Mouse (Mus musculus) G1E (cell line): Measurements from ENCODE around the gene Sdk1. TPM values are rescaled to one million over a fixed set of nuclear protein-coding genes. Genes with fewer than 3 reads are reported as not detected.

ENCODE experiments used
- ATAC-seq: 2 replicates; pipeline ENCODE4 v1.8.0; 2016; ENCODE audit warnings: mild to moderate bottlenecking; ENCODE audit not compliant: insufficient number of reproducible peaks, poor library complexity, low FRiP score, severe bottlenecking; ENCODE audit errors: extremely low read depth
- DNase-seq: peaks from one replicate; pipeline ENCODE4 v3.0.0; 2012; ENCODE audit warnings: low spot score
- H3K27me3 ChIP-seq: 2 replicates; pipeline ENCODE4 v1.6.1; 2012; ENCODE audit warnings: mild to moderate bottlenecking, low read length, inconsistent platforms; ENCODE audit not compliant: insufficient read depth
- H3K36me3 ChIP-seq: replicated peaks from 2 replicates; pipeline ENCODE3; 2012; ENCODE audit warnings: mild to moderate bottlenecking, inconsistent platforms
- H3K4me1 ChIP-seq: 2 replicates; pipeline ENCODE4 v1.6.1; 2012; ENCODE audit warnings: low read depth, low read length, inconsistent platforms, mixed read lengths; ENCODE audit not compliant: insufficient read depth
- H3K4me3 ChIP-seq: 2 replicates; pipeline ENCODE4 v1.5.1; 2012; ENCODE audit warnings: low read depth, mild to moderate bottlenecking, inconsistent platforms, low read length, moderate library complexity, mixed read lengths
- H3K9me3 ChIP-seq: replicated peaks from 2 replicates; pipeline ENCODE4 v1.6.1; 2012; ENCODE audit warnings: inconsistent platforms
- CTCF ChIP-seq: IDR thresholded peaks from 2 replicates; pipeline ENCODE4 v1.5.1; 2012; ENCODE audit warnings: low read depth, low read length, inconsistent platforms, mixed read lengths
- GATA1 ChIP-seq: IDR thresholded peaks from 2 replicates; pipeline ENCODE4 v1.6.1; 2012; ENCODE audit warnings: borderline replicate concordance, low read length, inconsistent platforms, mixed read lengths
- GATA2 ChIP-seq: IDR thresholded peaks from 2 replicates; pipeline ENCODE4 v1.6.1; 2012; ENCODE audit warnings: low read depth, low read length, inconsistent platforms, borderline replicate concordance
- POLR2AphosphoS5 ChIP-seq: IDR thresholded peaks from 2 replicates; pipeline ENCODE4 v1.6.1; 2012; ENCODE audit warnings: low read depth, low read length, inconsistent platforms; ENCODE audit not compliant: insufficient replicate concordance
- TAL1 ChIP-seq: conservative IDR thresholded peaks from 2 replicates; pipeline ENCODE4 v1.6.1; 2012; ENCODE audit warnings: low read depth, low read length, inconsistent platforms, mixed read lengths
- polyA plus RNA-seq: library from polyadenylated mRNA; stranded (reverse); fragments of >175 nt; gene quantifications from 2 replicates; pipeline ENCODE4 v1.2.3, GENCODE M21; 2012
- total RNA-seq, 2 experiments: library from RNA; stranded (forward) in 1 of 2; stranded (reverse) in 1 of 2; fragments of 200-1000 nt in 1 of 2; fragments of >200 nt in 1 of 2; fragmentation: Nextera tagmentation in 1 of 2; gene quantifications; 2 replicates each; pipeline ENCODE4 v1.2.3; 2014 to 2017

Sdk1 gene
- total and polyA plus RNA-seq, 3 experiments, result 0.27 TPM; not detected in 2

- no peak for ATAC-seq
- peaks cover 50% of the 10 kb centered on the region for H3K9me3 ChIP-seq
- H3K36me3 ChIP-seq, result no peaks in the 10 kb centered on the region
- no peaks in the 10 kb centered on the region for H3K27me3 ChIP-seq
- no peak overlapping the region for H3K4me3 ChIP-seq
- TF ChIP-seq TAL1, result no peak
- TF ChIP-seq GATA2, result no peak
- TF ChIP-seq GATA1, result no peak
- no peak for TF ChIP-seq CTCF
- no peak for TF ChIP-seq POLR2AphosphoS5
- DNase-seq, result no peak
- H3K4me1 ChIP-seq, result no peaks in the 10 kb centered on the region
Measured at GRCm38 (mm10) chr5:141649831-141650375, 408.6 kb downstream of the Sdk1 start.

DNA sequence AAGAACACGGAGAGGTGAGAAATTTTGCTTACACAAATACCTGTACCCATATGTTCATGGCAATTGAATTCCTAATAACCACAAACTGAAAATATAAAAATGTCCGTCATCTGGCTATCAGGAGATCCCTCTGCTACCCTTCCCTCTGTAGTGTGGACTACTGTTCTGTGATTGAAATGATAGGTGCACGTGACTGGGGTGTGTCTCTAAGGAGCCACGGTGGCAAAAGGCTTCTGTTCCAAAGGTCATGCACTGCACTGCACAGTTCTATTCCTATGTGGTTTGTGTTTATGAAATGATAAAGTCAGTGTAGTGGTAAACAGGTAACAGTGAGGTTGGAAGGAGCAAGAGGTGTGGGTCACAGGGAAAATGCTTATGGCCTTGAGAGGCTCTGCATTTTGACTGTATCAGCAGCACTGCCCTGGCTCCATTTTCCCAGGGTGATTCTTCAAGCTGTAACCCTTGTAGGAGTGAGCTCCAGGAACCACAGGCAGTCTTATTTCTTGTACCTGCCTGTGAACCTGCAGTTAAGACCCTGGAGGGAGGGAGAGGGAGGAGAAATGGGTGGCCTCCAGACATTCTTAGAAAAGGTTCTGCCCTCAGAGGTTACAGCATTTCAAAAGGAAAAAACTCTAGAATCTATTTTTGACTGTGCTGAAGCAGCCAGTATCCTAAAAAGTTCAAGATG is 410.5 kb downstream of the Sdk1 start:
- no peak for TF ChIP-seq CTCF
- TF ChIP-seq POLR2AphosphoS5, result no peak
- no peak for TF ChIP-seq TAL1
- TF ChIP-seq GATA2, result no peak
- TF ChIP-seq GATA1, result no peak
- ATAC-seq, result no peak
- DNase-seq, result no peak
- H3K4me1 ChIP-seq, result no peaks in the 10 kb centered on the region
- H3K36me3 ChIP-seq, result no peaks in the 10 kb centered on the region
- H3K4me3 ChIP-seq, result no peak overlapping the region
- H3K9me3 ChIP-seq, result peaks cover 45% of the 10 kb centered on the region
- no peaks in the 10 kb centered on the region for H3K27me3 ChIP-seq

DNA sequence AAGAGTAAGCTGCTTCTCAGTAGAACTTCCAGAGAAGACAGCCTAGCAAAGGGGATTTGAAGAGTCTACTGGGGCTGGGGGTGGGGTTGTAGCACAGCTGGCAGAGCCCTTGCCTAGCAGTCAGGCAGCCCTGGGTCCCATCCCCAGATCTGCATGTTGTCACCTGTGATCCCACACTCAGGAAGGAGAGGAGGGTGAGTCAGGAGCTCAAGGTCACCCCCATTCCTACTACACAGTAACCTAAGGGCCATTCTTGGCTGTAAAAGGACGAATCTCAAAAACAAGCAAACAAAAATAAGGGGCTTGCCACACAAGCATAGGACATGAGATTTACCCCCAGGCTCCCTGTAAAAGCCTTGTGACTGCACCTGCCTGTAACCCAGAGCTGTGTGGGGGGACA is 435.1 kb downstream of the Sdk1 start:
- no peaks in the 10 kb centered on the region for H3K4me1 ChIP-seq
- H3K27me3 ChIP-seq, result no peaks in the 10 kb centered on the region
- no peak overlapping the region for H3K4me3 ChIP-seq
- TF ChIP-seq POLR2AphosphoS5 (no peak), GATA2 (no peak), TAL1 (no peak)
- no peaks in the 10 kb centered on the region for H3K36me3 ChIP-seq
- DNase-seq, result no peak
- peaks cover 57% of the 10 kb centered on the region for H3K9me3 ChIP-seq
- ATAC-seq, result no peak

- no peaks in the 10 kb centered on the region for H3K4me1 ChIP-seq
- H3K27me3 ChIP-seq, result no peaks in the 10 kb centered on the region
- ATAC-seq (no peak), DNase-seq (no peak)
- H3K36me3 ChIP-seq, result no peaks in the 10 kb centered on the region
- TF ChIP-seq CTCF (no peak), GATA2 (no peak), POLR2AphosphoS5 (no peak), GATA1 (no peak), TAL1 (no peak)
- peaks cover 57% of the 10 kb centered on the region for H3K9me3 ChIP-seq
- H3K4me3 ChIP-seq, result no peak overlapping the region
Measured at GRCm38 (mm10) chr5:141677034-141677433, 435.7 kb downstream of the Sdk1 start.

DNA sequence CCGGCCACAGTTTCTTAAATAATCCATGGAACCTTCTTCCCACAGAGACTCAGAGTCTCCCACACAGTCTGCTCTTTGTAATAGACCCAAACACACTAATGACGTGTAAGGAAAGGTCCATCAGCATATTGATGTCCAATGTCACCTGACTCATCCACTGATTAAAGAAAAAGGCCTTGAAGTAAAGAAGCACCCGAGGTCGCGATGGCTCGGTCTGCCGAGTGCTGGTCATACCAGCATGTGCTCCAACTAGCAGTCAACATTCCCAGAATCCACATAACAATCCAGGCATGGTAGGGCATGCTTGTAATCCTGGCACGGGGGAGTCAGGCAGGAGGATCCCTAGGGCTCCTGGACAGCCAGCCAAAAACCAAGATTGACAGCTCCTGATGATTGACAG is 436.6 kb downstream of the Sdk1 start:
- H3K4me3 ChIP-seq, result no peak overlapping the region
- no peaks in the 10 kb centered on the region for H3K27me3 ChIP-seq
- peaks cover 51% of the 10 kb centered on the region for H3K9me3 ChIP-seq
- no peaks in the 10 kb centered on the region for H3K36me3 ChIP-seq
- DNase-seq (no peak), ATAC-seq (no peak)
- TF ChIP-seq CTCF (no peak), TAL1 (no peak), GATA2 (no peak), GATA1 (no peak), POLR2AphosphoS5 (no peak)
- H3K4me1 ChIP-seq, result no peaks in the 10 kb centered on the region

DNA sequence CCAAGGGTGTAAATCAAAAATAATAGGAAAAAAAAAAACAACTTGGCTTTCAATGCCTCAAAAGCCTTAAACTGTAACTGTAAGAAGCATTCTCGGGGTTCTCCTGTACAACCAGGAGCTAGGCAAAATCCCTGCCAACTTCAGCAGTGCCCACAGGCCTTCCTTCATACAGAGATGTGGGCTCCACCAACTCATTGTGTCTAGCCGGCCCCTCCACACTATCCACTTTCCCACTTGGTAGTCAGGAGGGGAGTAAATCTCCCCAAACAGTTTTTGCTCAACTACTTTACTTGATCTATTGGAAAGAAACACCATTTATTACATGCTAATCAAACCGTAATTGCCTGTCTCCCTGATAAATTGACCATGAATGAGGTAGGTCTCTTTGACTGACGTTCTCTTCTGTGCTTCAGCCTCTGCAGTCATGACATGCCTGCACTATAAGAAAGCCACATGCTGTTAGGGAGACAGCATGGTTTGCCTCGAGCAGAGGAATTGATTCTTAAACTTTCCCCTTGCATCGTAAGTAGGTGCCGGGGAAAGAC is 445.7 kb downstream of the Sdk1 start:
- Histone ChIP-seq H3K4me3 (no peak overlapping the region), H3K9me3 (peaks cover 52% of the 10 kb centered on the region), H3K27me3 (no peaks in the 10 kb centered on the region), H3K36me3 (no peaks in the 10 kb centered on the region), H3K4me1 (no peaks in the 10 kb centered on the region)
- ATAC-seq, result no peak
- TF ChIP-seq TAL1, result no peak
- TF ChIP-seq CTCF, result no peak
- TF ChIP-seq GATA1, result no peak
- no peak for DNase-seq
